Mouse (Mus musculus) lung, postnatal 0 days (tissue): ENCODE results near the gene Olfr1349.

Experiments
- CTCF ChIP-seq: IDR thresholded peaks from 2 replicates; pipeline ENCODE4 v1.5.1; 2016; ENCODE audit warnings: antibody characterized with exemption, mild to moderate bottlenecking
- EP300 ChIP-seq: IDR thresholded peaks from 2 replicates; pipeline ENCODE4 v1.6.1; 2016; ENCODE audit warnings: antibody characterized with exemption, mild to moderate bottlenecking, control low read depth

DNA sequence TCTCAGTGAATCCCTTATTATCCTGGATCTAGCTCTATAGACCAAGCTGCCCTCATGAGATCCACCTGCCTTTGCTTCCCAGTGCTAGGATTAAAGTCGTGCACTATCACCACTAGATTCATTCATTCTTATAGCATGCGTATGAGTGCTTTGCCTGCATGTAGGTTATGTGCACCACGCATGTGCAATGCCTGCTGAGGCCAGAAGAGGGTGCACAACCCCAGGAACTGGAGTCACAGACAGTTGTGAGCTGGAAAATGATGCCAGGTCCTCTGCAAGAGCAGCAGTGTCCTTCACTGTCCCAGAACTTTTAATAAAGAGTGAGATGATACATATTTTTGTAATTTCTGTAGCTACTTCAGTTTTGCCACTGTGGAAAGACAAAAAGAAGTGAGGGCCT lies 2.3 kb upstream of the Olfr1349 start:
- TF ChIP-seq CTCF (0 out of 2 replicates have a peak, but pooled peaks have one; percentile 7), EP300 (no peak)
